Mouse (Mus musculus) heart, adult 9 months (tissue): ENCODE data around the gene Terf2ip.
A peak's percentile ranks its signal among the peaks of the same experiment; 100 is the strongest.

Experiments
- DNase-seq, 2 experiments: peaks; one replicate each; pipeline ENCODE4 v3.0.0; 2022; ENCODE audit warnings: low spot score in 2 of 2

Gene Terf2ip

GRCm38 (mm10) chr8:112009558-112009957 is 1.6 kb upstream of the Terf2ip start:
- DNase-seq: no peak

GRCm38 (mm10) chr8:112011816-112012242 is 631 bp downstream of the Terf2ip start:
- no peak for DNase-seq

- no peak for DNase-seq
These were observed 3.7 kb downstream of the Terf2ip start, which contains the start of gene Gm6793 for GRCm38 (mm10) chr8:112014936-112015335. TSS of gene Gm6793 (minus strand) at chr8:112015036.

- no peak for DNase-seq
These were observed 18.3 kb downstream of the Terf2ip start for GRCm38 (mm10) chr8:112029455-112029854.

GRCm38 (mm10) chr8:112030663-112031062 is 19.5 kb downstream of the Terf2ip start:
- no peak for DNase-seq

- no peak for DNase-seq
These were observed 21.9 kb downstream of the Terf2ip start for GRCm38 (mm10) chr8:112033071-112033470.

GRCm38 (mm10) chr8:112034603-112035002 is 23.4 kb downstream of the Terf2ip start:
- DNase-seq: no peak

- no peak for DNase-seq
These were observed 26.3 kb downstream of the Terf2ip start for GRCm38 (mm10) chr8:112037521-112037920.

- no peak for DNase-seq
These were observed 34.0 kb downstream of the Terf2ip start for GRCm38 (mm10) chr8:112045182-112045581.

- peak; percentile 19 to 54 for DNase-seq
These were observed 34.7 kb downstream of the Terf2ip start for GRCm38 (mm10) chr8:112045896-112046295.

GRCm38 (mm10) chr8:112048293-112048692 is 37.1 kb downstream of the Terf2ip start:
- no peak for DNase-seq

GRCm38 (mm10) chr8:112049984-112050383 is 38.8 kb downstream of the Terf2ip start:
- no peak for DNase-seq

- DNase-seq: no peak
These were observed 40.3 kb downstream of the Terf2ip start for GRCm38 (mm10) chr8:112051537-112051936.

GRCm38 (mm10) chr8:112054456-112054855 is 43.3 kb downstream of the Terf2ip start:
- no peak for DNase-seq

- DNase-seq: peak in 1 of 2 experiments; percentile 5
These were observed 50.2 kb downstream of the Terf2ip start for GRCm38 (mm10) chr8:112061372-112061771.
